Mouse (Mus musculus): ENCODE measurements around the gene Olfr288. TPM values are rescaled to one million over a fixed set of nuclear protein-coding genes. Genes with fewer than 3 reads are reported as not detected.

Gene Olfr288
- total RNA-seq, 2 experiments from 2014 or later: not detected

DNA sequence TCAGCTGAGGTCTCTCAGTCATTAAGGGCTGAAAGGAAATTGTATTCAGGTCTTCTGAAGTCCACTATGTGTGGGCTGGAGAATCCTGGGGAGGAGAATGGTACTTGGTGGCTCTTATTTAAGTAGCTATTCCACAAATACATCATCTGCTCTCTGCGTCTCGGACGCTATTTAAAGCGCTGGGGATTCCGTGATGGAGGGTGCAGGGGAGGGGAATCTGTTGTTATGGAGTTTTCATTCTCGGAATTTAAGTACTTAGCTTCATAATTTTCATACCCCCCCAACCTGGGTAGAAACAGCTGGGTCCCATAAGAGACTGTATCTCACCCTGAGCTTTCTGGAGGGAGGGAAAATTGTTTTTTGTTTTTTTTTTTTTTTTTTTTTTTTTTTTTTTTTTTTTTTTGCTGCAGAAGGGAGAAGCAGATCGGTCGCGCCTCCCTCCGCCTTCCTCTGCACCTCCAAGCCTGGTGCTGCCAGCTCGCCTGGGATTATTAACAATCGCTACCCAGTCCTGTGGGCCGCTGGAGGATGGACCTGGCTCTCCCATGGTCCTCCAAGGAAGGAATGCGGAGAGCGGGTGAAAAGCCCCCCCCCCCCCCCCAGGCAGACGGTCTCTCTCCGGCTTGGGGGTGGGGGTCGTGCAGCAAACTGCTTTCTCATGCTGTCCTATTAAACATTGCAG lies 28.2 kb downstream of the Olfr288 start, which contains the start of gene Ccdc184:
Gene Ccdc184, plus strand, starts transcription at position 196 of the 682 bp plus-strand sequence.
- DNase-seq: no peak

DNA sequence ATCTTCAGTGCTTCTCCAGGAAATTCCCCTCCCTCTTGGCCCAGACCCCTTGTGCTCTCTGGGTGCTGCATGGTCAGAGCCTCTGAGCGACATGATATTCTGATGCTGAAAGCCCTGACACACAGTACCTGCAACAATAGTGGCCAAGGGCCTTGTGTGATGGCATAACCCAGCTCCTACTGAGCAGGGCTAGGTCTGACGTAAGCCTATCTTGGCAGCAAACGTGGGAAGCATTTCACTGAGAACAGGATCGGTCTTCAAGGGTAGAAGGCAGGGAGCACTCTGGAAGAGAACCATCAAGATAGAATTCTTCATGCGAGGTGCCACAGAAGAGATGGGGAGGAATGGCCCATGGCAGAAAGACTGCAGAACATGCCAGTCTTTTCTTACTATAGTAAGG lies 29.8 kb downstream of the Olfr288 start, which contains the start of gene Asb8:
Gene Asb8, minus strand, starts transcription at position 101 of the 400 bp plus-strand sequence.
- DNase-seq: no peak

DNA sequence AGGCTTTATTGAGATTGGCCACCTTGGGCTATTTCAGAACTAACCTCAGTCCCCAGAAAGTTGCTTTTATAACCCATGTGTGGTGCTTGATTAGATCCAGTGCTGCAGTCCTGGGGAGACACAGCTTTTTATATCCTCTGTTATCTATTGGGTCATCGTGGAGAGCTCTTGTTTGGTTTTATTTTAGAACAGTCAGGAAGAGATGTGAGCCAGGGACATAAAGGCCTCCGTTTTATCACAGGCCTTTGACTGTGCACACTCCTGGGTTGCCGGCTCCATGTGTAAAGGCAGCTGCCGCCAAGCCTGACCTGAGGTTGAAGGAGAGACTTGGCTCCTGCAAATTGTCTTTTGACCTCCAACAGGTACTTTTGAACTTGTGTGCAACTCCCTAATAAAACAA lies 32.8 kb downstream of the Olfr288 start:
- no peak for DNase-seq

- DNase-seq: no peak
Observed at GRCm38 (mm10) chr15:98161026-98161805, 34.1 kb downstream of the Olfr288 start.

- no peak for DNase-seq
Observed at GRCm38 (mm10) chr15:98157253-98157652, 38.1 kb downstream of the Olfr288 start.

- DNase-seq: no peak
Observed at GRCm38 (mm10) chr15:98155944-98156343, 39.4 kb downstream of the Olfr288 start.

DNA sequence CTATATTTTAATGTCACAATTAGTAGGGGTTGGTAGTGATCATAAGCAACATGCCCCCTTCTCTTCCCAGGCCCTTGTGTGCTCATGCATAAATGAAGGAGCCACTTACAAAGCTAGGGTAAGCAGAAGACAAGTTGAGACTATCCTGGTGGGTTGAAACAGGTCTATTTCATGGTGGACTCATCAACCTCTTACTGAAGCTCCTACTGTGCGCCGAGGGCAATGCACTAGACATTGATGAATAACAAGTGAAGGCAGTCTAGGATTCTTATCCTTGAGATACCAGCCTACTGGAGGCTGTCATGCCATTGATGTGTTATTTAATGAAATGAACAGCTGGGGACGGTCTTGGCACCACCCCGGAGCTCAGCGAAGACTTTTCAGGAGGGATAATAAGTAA lies 40.1 kb downstream of the Olfr288 start:
- no peak for DNase-seq

- DNase-seq: no peak
Observed at GRCm38 (mm10) chr15:98154631-98155030, 40.7 kb downstream of the Olfr288 start.

DNA sequence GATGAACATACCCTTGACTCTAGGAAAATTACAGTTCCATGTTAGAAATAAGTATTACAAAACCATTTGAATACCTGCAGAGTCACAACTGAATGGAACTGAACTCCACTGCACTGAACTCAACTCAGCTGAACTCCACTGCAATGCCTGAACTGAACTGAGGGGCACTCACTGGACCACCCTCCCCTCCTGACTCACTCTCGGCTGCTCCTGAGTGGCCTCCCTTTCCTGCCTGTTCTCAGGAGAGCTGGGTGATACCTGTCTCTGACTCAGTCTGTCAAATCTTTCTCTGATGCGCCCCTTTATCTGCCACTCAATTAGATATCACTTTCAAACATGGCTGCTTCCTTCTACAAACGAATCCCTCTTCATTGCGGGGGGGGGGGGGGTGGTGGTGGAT lies 41.2 kb downstream of the Olfr288 start:
- no peak for DNase-seq

DNA sequence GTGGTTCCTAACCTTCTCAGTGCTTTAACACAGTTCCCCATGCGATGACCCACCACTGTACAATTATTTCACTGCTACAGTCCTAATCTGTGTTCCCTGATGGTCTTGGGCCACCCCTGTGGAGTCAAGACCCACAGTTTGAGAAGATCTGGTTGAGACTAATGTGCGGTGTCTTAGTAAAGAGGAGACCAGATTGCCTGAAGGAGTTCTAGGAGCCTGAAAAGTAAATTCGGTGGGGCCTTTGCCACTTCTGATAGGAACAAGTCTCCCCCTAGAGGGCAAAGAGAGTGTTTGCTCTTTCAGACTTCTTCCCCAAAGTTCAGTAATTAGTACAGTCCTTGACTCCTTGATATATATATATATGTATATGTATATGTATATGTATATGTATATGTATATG lies 41.7 kb downstream of the Olfr288 start:
- peak; percentile 31 for DNase-seq

DNA sequence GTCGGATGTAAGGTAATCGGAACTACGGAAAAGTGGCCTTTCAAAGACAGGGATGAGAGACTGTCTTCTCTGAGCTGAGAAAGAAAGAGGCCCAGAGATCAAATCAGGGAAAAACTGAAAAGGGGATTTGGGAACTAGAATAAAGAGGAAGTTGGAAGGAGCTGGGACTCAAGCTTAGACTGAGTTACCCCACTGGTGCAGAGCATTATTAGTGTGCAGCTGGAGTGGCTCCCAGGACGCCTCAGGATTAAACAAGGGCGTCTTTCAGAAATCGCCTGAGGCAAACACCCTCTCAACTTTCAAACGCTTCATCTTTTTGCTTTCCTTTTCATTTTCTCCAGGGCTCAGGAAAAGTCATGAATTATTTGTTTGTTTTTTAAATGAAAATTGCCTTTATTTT lies 42.4 kb downstream of the Olfr288 start:
- no peak for DNase-seq

DNA sequence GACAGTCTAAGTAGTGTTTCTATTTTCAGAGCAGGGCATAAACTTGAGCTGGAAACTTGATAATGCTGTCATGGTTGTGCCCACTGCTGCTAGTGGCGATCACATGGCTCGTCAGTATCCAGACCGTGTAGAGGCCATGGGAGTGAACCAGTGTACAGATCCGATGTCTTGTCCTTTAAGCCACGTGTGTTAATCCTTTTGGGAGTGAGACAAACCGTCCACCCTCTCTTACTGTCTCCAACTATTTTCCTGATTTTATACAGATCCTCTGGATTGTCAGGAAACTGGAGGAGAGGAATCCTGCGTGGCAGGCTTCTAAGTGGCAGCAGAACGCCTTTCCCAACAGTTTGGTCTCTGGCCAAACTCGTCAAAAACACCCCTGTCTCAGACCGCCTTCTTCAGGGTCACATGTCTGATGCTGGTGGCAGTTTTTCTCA lies 46.2 kb downstream of the Olfr288 start:
- DNase-seq: peak; percentile 72

DNA sequence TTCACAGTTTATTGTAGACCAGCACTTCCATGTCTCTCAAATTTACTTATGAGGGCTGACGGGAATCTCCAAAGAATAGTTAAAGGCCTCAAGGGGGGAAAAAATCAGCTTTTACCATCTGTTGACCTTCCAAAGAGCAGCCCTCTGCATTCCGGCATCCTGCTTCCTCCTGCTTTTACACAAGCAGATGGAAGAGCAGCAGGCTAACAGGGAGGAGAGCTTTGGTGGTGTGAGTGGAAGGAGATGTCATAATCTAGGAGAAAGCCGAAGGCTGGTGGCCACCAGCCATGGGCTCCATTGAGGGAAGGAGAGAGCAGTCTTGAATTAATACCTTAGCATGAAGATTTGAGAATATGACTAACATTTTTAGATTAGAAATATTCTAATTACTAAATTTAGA lies 47.0 kb downstream of the Olfr288 start:
- no peak for DNase-seq

GRCm38 (mm10) chr15:98145559-98146181 lies 49.7 kb downstream of the Olfr288 start:
- DNase-seq: peak; percentile 96

- peak; percentile 50 for DNase-seq
Observed at GRCm38 (mm10) chr15:98144861-98145507, 50.4 kb downstream of the Olfr288 start.

GRCm38 (mm10) chr15:98142515-98142914 lies 52.8 kb downstream of the Olfr288 start:
- no peak for DNase-seq

DNA sequence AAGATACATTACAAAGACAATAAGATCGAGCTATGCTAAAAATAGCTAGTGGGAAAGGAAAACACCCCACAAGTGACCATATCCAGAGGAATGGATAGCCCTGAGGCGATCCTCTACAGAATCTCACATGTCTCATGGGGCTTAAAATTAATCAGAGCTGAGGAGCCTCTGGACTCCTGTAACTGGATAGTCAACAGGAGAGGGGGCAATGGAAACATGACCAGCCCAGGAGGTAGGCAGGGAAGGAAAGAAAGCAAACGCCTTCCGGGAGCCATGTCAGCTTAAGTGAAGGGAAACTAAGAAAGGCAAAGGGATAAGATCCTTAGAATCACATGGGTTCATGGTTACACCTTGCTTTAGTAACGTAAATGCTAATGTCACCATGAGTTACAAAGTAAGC lies 54.5 kb downstream of the Olfr288 start:
- no peak for DNase-seq

DNA sequence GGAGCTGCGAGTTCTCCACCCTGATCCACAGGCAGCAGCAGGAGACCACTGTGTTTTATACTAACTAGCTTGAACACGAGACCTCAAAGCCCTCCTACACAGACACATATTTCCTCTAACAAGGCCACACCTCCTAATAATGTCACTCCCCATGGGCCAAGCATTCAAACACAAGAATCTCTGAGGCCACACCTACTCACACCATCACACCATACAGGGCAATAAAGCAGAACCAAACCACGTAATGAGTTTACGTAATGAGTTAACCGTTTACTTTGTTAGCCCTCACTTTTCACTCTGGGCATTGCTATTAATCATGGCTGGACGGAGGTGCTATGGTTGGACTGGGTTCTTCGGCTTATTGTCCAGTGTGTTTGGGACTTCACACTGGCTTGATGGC lies 55.6 kb downstream of the Olfr288 start:
- no peak for DNase-seq

DNA sequence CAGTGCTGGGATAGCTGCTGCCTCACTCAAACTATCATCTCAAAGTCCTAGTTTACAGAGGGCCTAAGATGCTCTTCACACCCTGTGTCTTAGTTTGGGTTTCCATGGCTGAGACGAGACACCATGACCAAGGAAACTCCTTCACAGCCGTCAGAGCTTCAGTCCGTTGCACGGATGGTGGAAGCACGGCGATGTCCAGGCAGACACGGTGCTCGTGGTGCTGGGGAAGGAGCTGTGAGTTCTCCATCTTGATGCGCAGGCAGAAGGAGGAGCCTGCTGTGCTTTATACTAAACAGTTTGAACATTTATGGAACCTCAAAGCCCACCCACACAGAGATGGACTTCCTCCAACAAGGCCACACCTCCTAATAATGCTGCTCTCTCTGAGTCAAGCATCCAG lies 58.5 kb downstream of the Olfr288 start:
- DNase-seq: no peak

Data from heart, postnatal 4 days (tissue).